Mouse (Mus musculus) inflammation-experienced regulatory T-cells, adult 16 weeks (primary cell): ENCODE measurements around the gene Cacng4. TPM values are rescaled to one million over a fixed set of nuclear protein-coding genes. Genes with fewer than 3 reads are reported as not detected.

Experiments
- polyA plus RNA-seq: library from polyadenylated mRNA; unstranded; fragments of 100-300 nt; shearing (Covaris generic); gene quantifications from one replicate; pipeline ENCODE4 v1.2.1, GENCODE M21; 2017

The Cacng4 gene
- not detected for polyA plus RNA-seq

DNA sequence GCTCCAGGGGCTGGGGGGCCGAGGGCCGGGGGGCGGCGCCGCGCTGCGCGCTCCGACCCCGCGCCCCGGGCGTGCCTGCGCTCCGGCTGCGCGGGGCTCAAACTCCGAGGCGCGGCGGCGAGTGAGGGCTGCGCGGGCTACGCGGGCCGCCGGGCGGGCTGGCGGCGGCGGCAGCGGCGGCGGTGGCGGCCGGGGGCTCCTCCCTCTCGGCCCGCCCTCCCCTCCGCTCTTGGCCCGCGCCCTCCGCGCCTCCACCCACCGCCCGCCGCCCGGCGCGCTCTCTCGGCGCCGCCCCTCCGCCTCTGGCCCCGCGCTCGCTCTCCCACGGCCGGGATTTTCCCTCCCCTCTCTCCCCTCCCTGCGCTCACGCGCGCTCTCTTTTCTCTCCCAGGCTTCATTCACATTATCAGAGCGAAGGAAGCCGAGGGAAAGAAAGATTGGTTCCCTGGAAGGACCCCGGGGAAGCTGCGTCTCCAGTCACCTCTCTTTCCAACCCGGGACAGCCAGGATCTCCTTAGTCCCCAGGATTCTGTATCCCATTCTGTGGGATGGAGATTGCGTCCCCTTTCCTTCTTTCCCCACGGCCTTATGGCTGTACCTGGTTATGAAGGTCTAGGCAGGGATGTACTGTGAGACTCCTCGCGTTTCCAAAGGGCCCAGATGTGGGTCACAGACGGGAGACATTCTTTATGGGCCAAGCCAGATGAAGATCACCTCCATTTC is at the start of gene Cacng4:
Gene Cacng4, minus strand, starts transcription at position 11 of the 723 bp plus-strand sequence.

DNA sequence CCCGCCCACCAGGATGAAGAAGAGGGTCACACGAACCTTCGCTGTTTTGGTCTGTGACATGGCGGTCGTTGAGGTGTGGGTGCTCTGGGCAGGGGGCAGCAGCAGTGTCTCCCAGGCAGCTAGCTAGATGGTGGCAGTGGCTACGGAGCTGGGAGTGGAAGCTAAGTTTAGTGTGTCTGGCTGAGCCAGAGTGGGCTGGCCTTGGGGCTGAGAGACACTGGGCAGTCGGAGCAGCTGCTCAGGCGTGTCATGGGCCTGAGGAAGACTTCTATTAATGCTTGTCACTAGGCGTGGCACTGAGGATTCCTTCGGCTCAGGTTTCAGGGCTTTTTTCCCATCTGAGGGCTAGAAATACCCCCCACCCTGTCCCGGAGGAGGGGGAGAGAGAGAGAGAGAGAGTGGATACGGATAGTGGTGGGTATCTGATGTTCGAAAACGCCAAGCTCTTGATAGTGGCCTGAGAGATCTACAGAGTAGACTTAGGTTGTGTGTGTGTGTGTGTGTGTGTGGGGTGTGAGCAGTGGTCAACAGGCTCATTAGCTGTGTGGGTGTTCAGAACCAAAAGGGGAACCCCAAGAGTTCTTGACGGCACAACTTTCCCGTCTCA is 77.9 kb downstream of the Cacng4 start, which contains the start of gene Cacng1:
Gene Cacng1, minus strand, starts transcription at position 191 of the 607 bp plus-strand sequence.

Other genes starting within 250 kb of the Cacng4 start
- 67.6 TPM for gene Helz, start 246.6 kb downstream of the Cacng4 start, polyA plus RNA-seq
- not detected for gene Cacng1, start 78.0 kb downstream of the Cacng4 start, polyA plus RNA-seq
- not detected for gene Cacng5, start 120.5 kb upstream of the Cacng4 start, polyA plus RNA-seq